Mouse (Mus musculus): ENCODE data around the gene Folr1.

- TF ChIP-seq FLI1 (IDR thresholded peaks at IDR 0.05; ENCODE audit: low read length) (no peak), GATA1 (IDR thresholded peaks at IDR 0.05; ENCODE audit: borderline replicate concordance, low read length) (no peak)
These were observed 38.2 kb downstream of the Folr1 start for GRCm38 (mm10) chr7:101832372-101832771.
